Mouse (Mus musculus) heart, embryonic 16.5 days (tissue): Measurements from ENCODE around the gene Hoxa11. TPM values are rescaled to one million over a fixed set of nuclear protein-coding genes. Genes with fewer than 3 reads are reported as not detected.

ENCODE experiments used
- ATAC-seq: fragments of 200-750 bp; cut with Nextera tagmentation; replicated peaks from 2 replicates; pipeline ENCODE4 v1.8.0; 2017; ENCODE audit warnings: moderate number of reproducible peaks; ENCODE audit not compliant: insufficient read depth, low FRiP score; ENCODE audit errors: extremely low read depth
- H3K27ac ChIP-seq: fragments of 300-500 bp; sonication (generic); 2 replicates; pipeline ENCODE4 v1.5.1; 2014; ENCODE audit warnings: mild to moderate bottlenecking, low read length, control low read depth, moderate library complexity
- H3K27me3 ChIP-seq: fragments of 300-500 bp; sonication (generic); 2 replicates; pipeline ENCODE4 v1.6.1; 2014; ENCODE audit warnings: low read length, mixed read lengths; ENCODE audit not compliant: control insufficient read depth, insufficient read depth
- H3K36me3 ChIP-seq: fragments of 300-500 bp; sonication (generic); 2 replicates; pipeline ENCODE4 v1.6.1; 2014; ENCODE audit not compliant: control insufficient read depth, insufficient read depth
- H3K4me1 ChIP-seq: fragments of 300-500 bp; sonication (generic); 2 replicates; pipeline ENCODE4 v1.6.1; 2014; ENCODE audit warnings: low read length, mixed read lengths; ENCODE audit not compliant: control insufficient read depth, insufficient read depth
- H3K4me2 ChIP-seq: fragments of 300-500 bp; sonication (generic); 2 replicates; pipeline ENCODE4 v1.6.1; 2014; ENCODE audit warnings: low read depth, mild to moderate bottlenecking, control low read depth, low read length
- H3K4me3 ChIP-seq: fragments of 300-500 bp; sonication (generic); 2 replicates; pipeline ENCODE4 v1.5.1; 2014; ENCODE audit warnings: mild to moderate bottlenecking, control low read depth, low read length
- H3K9ac ChIP-seq: fragments of 300-500 bp; sonication (generic); 2 replicates; pipeline ENCODE4 v1.6.1; 2014; ENCODE audit warnings: low read length, control low read depth
- H3K9me3 ChIP-seq: fragments of 300-500 bp; sonication (generic); replicated peaks from 2 replicates; pipeline ENCODE4 v1.6.1; 2016; ENCODE audit warnings: low read length; ENCODE audit not compliant: control insufficient read depth
- WGBS: fragments of 180-500 bp; shearing (Covaris S2); extraction: QIAGEN DNeasy Blood & Tissue Kit; methylation state at CpG from one replicate; pipeline ENCODE4 v1.1.7; 2014; 5-methylcytosine and 5-hydroxymethylcytosine counted together
- polyA plus RNA-seq: library from polyadenylated mRNA; unstranded; fragments of >200 nt; fragmentation: Nextera tagmentation; extraction: Ambion mirVana; gene quantifications from 2 replicates; pipeline ENCODE4 v1.2.1, GENCODE M21; 2015

The Hoxa11 gene
- polyA plus RNA-seq, 1 experiment from 2014 or later = not detected

DNA sequence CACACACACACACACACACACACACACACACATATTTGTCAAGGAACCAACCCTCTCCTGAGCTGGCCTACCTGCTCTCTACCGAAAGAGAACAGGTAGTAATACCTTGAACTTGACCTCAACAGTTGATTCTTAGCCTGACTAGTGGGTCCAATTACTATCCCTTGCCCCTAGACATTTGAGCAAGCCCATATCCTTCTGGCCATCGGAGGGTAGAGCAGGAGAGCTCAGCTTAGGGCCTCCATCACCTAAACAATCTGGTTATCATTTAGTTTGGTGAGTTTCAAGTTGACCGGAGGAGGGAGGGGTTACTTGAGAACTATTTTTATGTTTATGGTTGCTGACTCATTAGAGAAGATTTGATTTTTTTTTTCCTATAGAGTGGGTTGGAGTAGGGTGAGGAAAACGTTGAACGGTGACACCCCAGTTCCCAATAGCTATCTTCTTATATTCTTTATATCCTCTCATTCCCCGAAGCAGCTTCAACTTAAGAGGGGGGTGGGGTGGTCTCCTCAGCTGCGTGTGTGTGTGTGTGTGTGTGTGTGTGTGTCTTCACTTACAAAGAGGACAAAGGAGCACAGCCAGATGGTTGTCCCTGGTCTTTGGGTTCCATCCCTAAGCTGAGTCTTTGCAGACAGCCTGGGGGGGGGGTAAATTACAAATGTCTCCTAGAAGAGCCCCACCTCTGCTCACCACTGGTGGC lies 5.7 kb upstream of the Hoxa11 start:
- no peak overlapping the region for H3K27ac ChIP-seq
- peaks cover 87% of the 10 kb centered on the region for H3K27me3 ChIP-seq
- ATAC-seq = no peak

DNA sequence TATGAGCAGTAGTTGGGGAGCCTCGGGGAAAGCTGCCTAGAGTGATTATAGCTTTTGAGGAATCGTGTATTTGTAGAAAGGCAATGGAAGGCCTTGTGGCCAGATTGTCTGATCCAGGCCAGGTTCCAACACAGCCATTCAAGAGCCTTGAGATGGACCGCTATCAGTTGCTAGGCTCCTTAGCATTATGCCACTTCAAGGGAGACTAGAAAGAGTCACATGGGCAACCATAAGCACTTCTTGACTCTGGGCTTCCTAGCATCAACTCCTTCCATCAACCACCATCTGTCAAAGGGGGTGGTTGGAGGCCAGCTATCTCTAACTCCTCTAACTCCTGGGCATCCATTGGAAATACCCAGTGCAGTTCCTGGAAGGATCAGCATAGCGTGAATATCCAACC lies 4.2 kb upstream of the Hoxa11 start:
- no peak for ATAC-seq
- Histone ChIP-seq H3K9me3 (no peaks in the 10 kb centered on the region), H3K4me2 (no peak overlapping the region), H3K27me3 (peaks cover 89% of the 10 kb centered on the region), H3K4me3 (no peak overlapping the region), H3K4me1 (0 out of 2 replicates have a peak, but pooled peaks cover 3% of the 10 kb centered on the region), H3K9ac (no peak overlapping the region), H3K27ac (no peak overlapping the region), H3K36me3 (no peaks in the 10 kb centered on the region)
- WGBS = 5% methylated on average over 4 of the region's 4 CpGs

More for the DNA sequence above, 5.7 kb upstream of the Hoxa11 start:
- H3K36me3 ChIP-seq = no peaks in the 10 kb centered on the region
- no peaks in the 10 kb centered on the region for H3K9me3 ChIP-seq
- no peaks in the 10 kb centered on the region for H3K4me1 ChIP-seq
- 10% methylated on average over 7 of the region's 7 CpGs for WGBS
- H3K4me2 ChIP-seq = no peak overlapping the region
- no peak overlapping the region for H3K9ac ChIP-seq
- no peak overlapping the region for H3K4me3 ChIP-seq

DNA sequence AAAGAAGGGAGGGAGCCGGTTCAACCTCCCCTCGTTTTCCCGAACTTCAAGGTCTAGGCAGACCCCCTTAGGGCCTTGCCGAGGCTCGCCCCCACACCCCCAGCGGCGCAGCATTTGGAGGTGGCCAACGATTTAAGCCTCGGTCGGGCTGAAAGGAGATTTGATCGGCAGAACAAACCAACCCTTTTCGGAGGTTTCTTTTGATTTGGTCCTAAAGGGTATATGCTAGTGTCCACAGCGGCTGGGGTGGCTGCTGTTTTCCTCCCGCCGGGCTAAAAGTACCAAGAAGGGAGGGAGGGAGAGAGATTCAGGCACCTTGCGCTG lies 3.8 kb upstream of the Hoxa11 start:
- WGBS = under 1% methylated on average over 16 of the region's 16 CpGs

DNA sequence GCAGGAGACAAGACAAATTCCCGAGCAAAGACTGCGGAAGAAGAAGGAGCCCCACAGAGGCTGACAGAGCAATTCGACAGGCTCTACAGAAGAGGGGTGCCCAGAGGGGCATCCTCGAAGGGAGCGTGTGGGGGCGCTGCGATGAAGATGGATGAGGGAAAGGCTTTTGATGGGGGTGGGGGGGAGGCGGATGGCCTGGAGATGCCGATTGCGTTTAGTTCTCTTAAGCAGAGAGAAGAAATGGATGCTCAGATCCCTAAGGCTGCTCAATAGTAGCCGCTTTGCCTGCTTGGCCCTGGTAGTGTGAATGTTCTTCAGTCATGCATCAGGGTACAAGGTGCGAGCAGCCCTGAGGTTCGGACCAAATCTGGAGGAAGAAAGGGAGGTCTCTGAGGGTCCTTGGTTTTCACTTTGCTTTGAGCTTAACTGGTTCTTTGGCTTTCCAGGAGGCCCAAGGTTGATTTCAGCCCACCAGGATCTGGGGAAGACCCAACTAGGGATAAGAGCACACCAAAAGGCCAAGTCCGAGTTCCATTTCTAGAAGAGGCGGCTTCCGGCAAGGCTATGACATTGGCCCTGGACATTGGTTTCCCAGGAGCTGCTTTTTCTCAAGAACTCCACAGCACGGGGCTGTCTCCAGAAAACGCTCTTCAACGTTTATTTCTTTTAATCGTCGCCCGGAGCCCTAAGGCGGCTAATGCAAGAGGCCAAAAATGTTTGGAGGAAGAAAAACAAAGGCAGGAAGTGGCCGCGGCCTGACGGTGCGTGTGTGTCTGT lies 3.2 kb upstream of the Hoxa11 start:
- 0 out of 2 replicates have a peak, but pooled peaks cover 3% of the 10 kb centered on the region for H3K4me1 ChIP-seq
- no peak overlapping the region for H3K27ac ChIP-seq
- H3K4me3 ChIP-seq = no peak overlapping the region
- H3K9me3 ChIP-seq = no peaks in the 10 kb centered on the region
- peaks cover 93% of the 10 kb centered on the region for H3K27me3 ChIP-seq
- WGBS = 1% methylated on average over 27 of the region's 27 CpGs
- H3K9ac ChIP-seq = no peak overlapping the region
- no peaks in the 10 kb centered on the region for H3K36me3 ChIP-seq
- no peak overlapping the region for H3K4me2 ChIP-seq
- ATAC-seq = no peak

More for the DNA sequence above, 3.8 kb upstream of the Hoxa11 start:
- Histone ChIP-seq H3K4me1 (0 out of 2 replicates have a peak, but pooled peaks cover 3% of the 10 kb centered on the region), H3K27me3 (peaks cover 93% of the 10 kb centered on the region), H3K9ac (no peak overlapping the region), H3K27ac (no peak overlapping the region), H3K9me3 (no peaks in the 10 kb centered on the region), H3K4me3 (no peak overlapping the region), H3K36me3 (no peaks in the 10 kb centered on the region), H3K4me2 (no peak overlapping the region)
- no peak for ATAC-seq

DNA sequence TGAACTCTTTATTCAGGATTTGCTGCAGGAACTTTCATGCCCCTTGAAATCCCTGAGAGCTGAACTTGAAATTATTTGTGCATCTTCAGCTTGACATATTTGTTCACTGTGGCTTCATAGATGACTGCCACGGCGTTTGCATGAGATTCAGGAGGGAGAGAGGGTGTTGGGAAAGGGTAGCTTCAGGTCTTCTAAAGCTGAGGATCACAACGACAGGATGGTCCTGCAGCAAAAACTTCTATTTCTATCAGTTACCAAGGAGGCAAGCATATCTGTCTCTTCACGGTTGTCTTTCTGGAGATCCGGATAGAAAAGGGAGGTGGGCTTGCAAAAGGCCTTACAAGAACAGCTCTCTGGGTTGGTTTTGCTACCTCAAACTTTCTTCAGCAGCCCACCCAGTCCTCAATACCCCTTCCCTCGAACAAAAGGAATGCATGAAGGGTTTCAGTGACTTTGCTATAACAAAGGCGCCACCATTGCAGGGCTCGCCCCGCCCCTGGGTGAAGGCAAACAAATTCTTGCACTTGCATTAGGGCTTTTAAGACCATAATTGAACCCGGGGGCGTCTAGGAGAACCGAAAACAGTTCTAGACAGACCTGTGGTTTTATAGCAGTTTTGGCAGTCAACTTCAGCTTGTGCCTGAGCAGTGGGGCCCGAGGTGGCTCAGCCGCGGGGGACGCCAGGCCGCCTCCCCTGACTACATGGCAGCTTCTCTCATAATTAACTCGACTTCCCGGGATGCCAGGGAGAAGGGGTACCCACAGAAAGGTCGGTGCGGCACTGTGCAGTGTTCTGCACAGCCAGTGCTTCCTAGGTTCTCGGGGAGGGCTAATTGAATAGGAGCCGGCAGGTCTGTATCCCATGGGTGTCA lies 2.4 kb upstream of the Hoxa11 start:
- Histone ChIP-seq H3K36me3 (no peaks in the 10 kb centered on the region), H3K4me3 (no peak overlapping the region), H3K9me3 (no peaks in the 10 kb centered on the region), H3K9ac (no peak overlapping the region), H3K27me3 (peaks cover 96% of the 10 kb centered on the region), H3K4me2 (no peak overlapping the region), H3K27ac (no peak overlapping the region), H3K4me1 (0 out of 2 replicates have a peak, but pooled peaks cover 3% of the 10 kb centered on the region)
- ATAC-seq = no peak
- 2% methylated on average over 23 of the region's 23 CpGs for WGBS

DNA sequence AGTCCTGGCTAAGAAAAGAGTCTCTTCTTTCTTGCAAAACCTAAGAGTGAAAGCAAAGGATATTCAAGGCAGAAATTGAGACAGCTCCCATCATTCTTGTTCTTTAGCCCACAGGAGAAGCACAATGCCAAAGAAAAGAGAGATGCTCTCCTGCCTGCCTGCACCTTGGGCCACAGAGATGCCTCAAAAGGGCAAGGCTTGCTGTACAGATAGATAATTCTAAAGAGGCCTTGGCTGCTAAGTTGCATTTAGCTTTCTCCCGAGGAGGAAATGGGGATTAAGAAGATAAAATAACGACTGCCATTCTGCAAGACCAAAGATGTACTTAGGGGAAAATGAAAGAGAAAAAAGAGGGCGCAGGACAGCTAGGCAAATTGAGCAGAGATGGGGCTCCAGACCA lies 1.3 kb upstream of the Hoxa11 start:
- no peak overlapping the region for H3K9ac ChIP-seq
- H3K27me3 ChIP-seq = peaks cover 97% of the 10 kb centered on the region
- no peak overlapping the region for H3K4me3 ChIP-seq
- H3K4me2 ChIP-seq = no peak overlapping the region
- WGBS = 4% methylated on average over 3 of the region's 3 CpGs
- H3K9me3 ChIP-seq = no peaks in the 10 kb centered on the region
- ATAC-seq = no peak
- 0 out of 2 replicates have a peak, but pooled peaks cover 3% of the 10 kb centered on the region for H3K4me1 ChIP-seq
- no peak overlapping the region for H3K27ac ChIP-seq
- no peaks in the 10 kb centered on the region for H3K36me3 ChIP-seq

DNA sequence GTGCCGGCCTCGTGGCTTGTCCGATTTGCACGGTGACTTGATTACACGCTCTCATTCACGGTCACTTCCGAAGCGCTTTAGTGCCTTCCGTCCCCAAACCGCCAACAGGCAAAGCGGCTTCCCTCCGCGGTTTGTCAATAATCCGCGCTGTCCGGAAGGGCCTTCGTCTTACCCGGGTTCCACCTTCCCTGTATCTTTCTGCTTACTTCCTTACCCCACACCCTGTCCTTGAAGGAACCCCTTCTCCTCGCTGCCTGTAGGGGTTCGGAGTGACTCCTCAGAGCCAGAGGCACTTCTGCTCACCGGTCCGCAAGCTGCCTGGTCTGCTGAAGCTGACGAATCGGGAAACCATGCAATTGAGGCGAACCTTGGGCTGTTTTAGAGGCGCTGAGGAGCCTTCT lies 793 bp upstream of the Hoxa11 start:
- Histone ChIP-seq H3K27me3 (peaks cover 97% of the 10 kb centered on the region), H3K4me3 (no peak overlapping the region), H3K9ac (no peak overlapping the region), H3K9me3 (no peaks in the 10 kb centered on the region), H3K36me3 (no peaks in the 10 kb centered on the region), H3K4me1 (0 out of 2 replicates have a peak, but pooled peaks cover 3% of the 10 kb centered on the region), H3K27ac (no peak overlapping the region), H3K4me2 (no peak overlapping the region)
- under 1% methylated on average over 26 of the region's 26 CpGs for WGBS
- no peak for ATAC-seq

DNA sequence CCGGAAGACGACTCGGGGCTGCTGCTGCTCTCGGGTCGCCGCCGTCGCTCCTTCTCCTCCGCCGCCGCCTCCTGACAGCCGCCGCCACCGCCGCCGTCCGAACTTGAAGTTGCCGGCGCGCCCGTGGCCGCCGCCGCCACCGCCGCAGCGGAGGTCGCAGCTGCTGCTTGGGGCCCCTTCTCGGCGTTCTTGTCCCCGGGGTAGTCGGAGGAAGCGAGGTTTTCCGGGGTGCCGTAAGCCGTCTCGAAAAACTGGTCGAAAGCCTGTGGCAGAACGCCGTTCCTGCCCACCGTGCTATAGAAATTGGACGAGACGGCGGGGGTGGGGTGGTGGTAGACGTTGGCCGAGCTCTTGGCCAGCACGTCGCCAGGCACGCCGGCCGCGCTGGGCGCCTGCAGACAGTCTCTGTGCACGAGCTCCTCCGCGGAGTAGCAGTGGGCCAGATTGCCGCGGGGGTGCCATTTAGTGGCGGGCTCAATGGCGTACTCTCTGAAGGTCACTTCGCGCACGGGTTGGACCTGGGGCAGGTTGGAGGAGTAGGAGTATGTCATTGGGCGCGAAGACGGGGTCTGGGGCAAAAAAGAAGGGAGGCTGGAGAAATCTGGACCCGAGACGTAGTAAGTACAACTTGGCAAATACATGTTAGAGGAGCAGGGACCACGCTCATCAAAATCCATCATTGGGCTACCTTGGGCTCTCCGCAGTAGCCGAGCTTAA lies 412 bp downstream of the Hoxa11 start:
- Histone ChIP-seq H3K27ac (no peak overlapping the region), H3K4me2 (peak overlapping the region; percentile 30; the same call in 1 of the 2 replicates), H3K9me3 (no peaks in the 10 kb centered on the region), H3K4me3 (no peak overlapping the region), H3K36me3 (no peaks in the 10 kb centered on the region), H3K4me1 (0 out of 2 replicates have a peak, but pooled peaks cover 3% of the 10 kb centered on the region), H3K27me3 (peaks cover 98% of the 10 kb centered on the region), H3K9ac (no peak overlapping the region)
- under 1% methylated on average over 67 of the region's 71 CpGs for WGBS
- no peak for ATAC-seq
